Mouse (Mus musculus): ENCODE results near the gene Sgpp2.

DNA sequence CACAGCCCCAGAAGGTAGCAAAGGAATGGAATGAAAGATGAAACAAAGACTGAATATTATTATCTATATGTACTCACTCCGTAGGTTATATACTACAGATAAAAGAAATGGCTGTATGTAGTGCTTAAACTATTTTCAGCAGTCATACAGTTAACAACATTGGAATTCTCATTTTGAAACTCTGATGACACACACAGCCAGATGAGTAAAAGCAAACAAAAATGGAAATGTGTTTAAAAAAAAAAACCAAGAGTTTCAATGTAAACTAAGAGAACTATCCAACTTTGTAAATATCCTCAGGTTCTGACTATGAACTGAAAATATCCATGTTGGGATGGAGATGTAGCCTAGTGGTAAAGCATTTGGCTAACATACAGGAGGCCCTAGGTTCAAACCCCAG, 126.3 kb downstream of the Sgpp2 start:
- TF ChIP-seq CTCF (IDR thresholded peaks at IDR 0.05; ENCODE audit: low read depth) (no peak), EP300 (optimal IDR thresholded peaks at IDR 0.05) (no peak)

Data from stomach, postnatal 0 days (tissue).